Mouse (Mus musculus): Measurements from ENCODE around the gene Rbm43. TPM values are rescaled to one million over a fixed set of nuclear protein-coding genes. Genes with fewer than 3 reads are reported as not detected.

Gene Rbm43
- polyA plus RNA-seq (2012): 15.4 and 24.4 TPM in 2 replicates

GRCm38 (mm10) chr2:51934574-51935334, at the start of gene Rbm43:
Gene Rbm43 (minus strand): TSS chr2:51935163.
- no peak for TF ChIP-seq GATA1 (IDR thresholded peaks at IDR 0.05; ENCODE audit: low read length)

- TF ChIP-seq GATA1 (IDR thresholded peaks at IDR 0.05; ENCODE audit: low read length): no peak
These were observed 47.3 kb upstream of the Rbm43 start for GRCm38 (mm10) chr2:51982288-51982687.

GRCm38 (mm10) chr2:51981630-51982029, 46.7 kb upstream of the Rbm43 start:
- no peak for TF ChIP-seq GATA1 (IDR thresholded peaks at IDR 0.05; ENCODE audit: low read length)

GRCm38 (mm10) chr2:51973410-51973968, 38.5 kb upstream of the Rbm43 start, which contains the start of gene Nmi:
Gene Nmi (minus strand): TSS chr2:51973494.
- TF ChIP-seq GATA1 (IDR thresholded peaks at IDR 0.05; ENCODE audit: low read length): no peak

- no peak for TF ChIP-seq GATA1 (IDR thresholded peaks at IDR 0.05; ENCODE audit: low read length)
These were observed 37.9 kb upstream of the Rbm43 start for GRCm38 (mm10) chr2:51972641-51973409.

GRCm38 (mm10) chr2:51972142-51972541, 37.2 kb upstream of the Rbm43 start:
- TF ChIP-seq GATA1 (IDR thresholded peaks at IDR 0.05; ENCODE audit: low read length): no peak

- TF ChIP-seq GATA1 (IDR thresholded peaks at IDR 0.05; ENCODE audit: low read length): no peak
These were observed 35.9 kb upstream of the Rbm43 start for GRCm38 (mm10) chr2:51970897-51971296.

GRCm38 (mm10) chr2:51967288-51967687, 32.3 kb upstream of the Rbm43 start:
- TF ChIP-seq GATA1 (IDR thresholded peaks at IDR 0.05; ENCODE audit: low read length): no peak

- TF ChIP-seq GATA1 (IDR thresholded peaks at IDR 0.05; ENCODE audit: low read length): no peak
These were observed 18.8 kb upstream of the Rbm43 start for GRCm38 (mm10) chr2:51953648-51954204.

GRCm38 (mm10) chr2:51950876-51951275, 15.9 kb upstream of the Rbm43 start:
- no peak for TF ChIP-seq GATA1 (IDR thresholded peaks at IDR 0.05; ENCODE audit: low read length)

- no peak for TF ChIP-seq GATA1 (IDR thresholded peaks at IDR 0.05; ENCODE audit: low read length)
These were observed 13.3 kb upstream of the Rbm43 start for GRCm38 (mm10) chr2:51948105-51948830.

- no peak for TF ChIP-seq GATA1 (IDR thresholded peaks at IDR 0.05; ENCODE audit: low read length)
These were observed 10.8 kb upstream of the Rbm43 start for GRCm38 (mm10) chr2:51945812-51946211.

GRCm38 (mm10) chr2:51941832-51942231, 6.9 kb upstream of the Rbm43 start:
- peak; percentile 94 for TF ChIP-seq GATA1 (IDR thresholded peaks at IDR 0.05; ENCODE audit: low read length)

- peak; percentile 21 for TF ChIP-seq GATA1 (IDR thresholded peaks at IDR 0.05; ENCODE audit: low read length)
These were observed 3.8 kb upstream of the Rbm43 start for GRCm38 (mm10) chr2:51938750-51939149.

- no peak for TF ChIP-seq GATA1 (IDR thresholded peaks at IDR 0.05; ENCODE audit: low read length)
These were observed 2.0 kb upstream of the Rbm43 start for GRCm38 (mm10) chr2:51937004-51937403.
